In the genomic region with DNA sequence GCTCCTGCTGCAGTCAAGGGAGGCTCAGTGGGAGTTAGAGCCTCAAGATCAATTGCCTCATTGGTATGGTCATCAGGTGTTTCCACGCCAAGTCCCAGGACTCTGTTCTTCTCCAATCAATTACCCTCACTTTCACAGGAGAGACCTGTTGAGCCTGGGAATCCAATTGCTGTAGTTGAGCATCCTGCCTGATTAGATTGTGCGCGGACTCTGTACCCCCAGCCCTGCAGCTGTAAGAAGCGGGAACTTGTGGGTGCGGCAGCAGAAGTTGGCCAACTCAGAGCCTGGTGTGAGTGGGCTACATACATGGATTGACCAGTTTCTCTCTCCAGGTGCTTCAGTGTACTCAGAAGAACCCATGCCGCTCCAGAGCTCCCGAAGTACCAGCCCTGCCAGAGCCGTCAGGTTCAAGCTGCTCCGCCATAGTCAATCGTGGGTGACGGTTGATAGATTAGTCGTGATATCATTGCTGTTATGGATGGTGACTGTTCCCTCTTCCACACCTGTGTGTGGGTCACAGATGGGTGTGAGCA, we compare ENCODE assay signal across 22 mouse cellular contexts.
"Had no signal": no experiment of that assay in that cellular context is flagged by ENCODE, and none has a peak within 500 bp of the region (broad histone marks: within the 10 kb centered on the region; RNA-seq: fewer than 3 reads in every experiment).

No protein-coding gene starts in this region.

- H3K27ac ChIP-seq: kidney, embryonic 15.5 days; left cerebral cortex, adult 2 months; limb, embryonic 12.5 days; limb, embryonic 15.5 days; liver, embryonic 13.5 days; midbrain, embryonic 12.5 days; midbrain, embryonic 15.5 days; neural tube, embryonic 12.5 days; neural tube, embryonic 15.5 days had no signal

- H3K36me3 ChIP-seq: kidney, embryonic 15.5 days; limb, embryonic 12.5 days; limb, embryonic 15.5 days; liver, embryonic 13.5 days; midbrain, embryonic 12.5 days; midbrain, embryonic 15.5 days; neural tube, embryonic 12.5 days; neural tube, embryonic 15.5 days had no signal

- H3K9ac ChIP-seq: kidney, embryonic 15.5 days; limb, embryonic 12.5 days; limb, embryonic 15.5 days; liver, embryonic 13.5 days; midbrain, embryonic 12.5 days; midbrain, embryonic 15.5 days; neural tube, embryonic 12.5 days; neural tube, embryonic 15.5 days had no signal

- DNase-seq: kidney, adult 11 months; kidney, adult 8-10 months; kidney, postnatal 10 days; kidney, postnatal 36 days; layer of hippocampus, postnatal 36 days; left cerebral cortex, postnatal 4 days; liver, embryonic 13.5 days; lung, adult 2 months; lung, postnatal 14 days; right cerebral cortex, adult 18-20 months; right cerebral cortex, postnatal 14 days; right cerebral cortex, postnatal 4 days; thymus, postnatal 25 days had no signal

- ATAC-seq: midbrain, embryonic 15.5 days had no signal

- H3K27me3 ChIP-seq: midbrain, embryonic 15.5 days; neural tube, embryonic 12.5 days had no signal

- H3K4me1 ChIP-seq: liver, embryonic 13.5 days had no signal

- H3K9me3 ChIP-seq: kidney, embryonic 15.5 days; limb, embryonic 12.5 days; limb, embryonic 15.5 days; liver, embryonic 13.5 days; midbrain, embryonic 12.5 days; midbrain, embryonic 15.5 days; neural tube, embryonic 12.5 days; neural tube, embryonic 15.5 days had no signal

- H3K4me2 ChIP-seq: kidney, embryonic 15.5 days; limb, embryonic 12.5 days; limb, embryonic 15.5 days; liver, embryonic 13.5 days; midbrain, embryonic 12.5 days; midbrain, embryonic 15.5 days; neural tube, embryonic 12.5 days; neural tube, embryonic 15.5 days had no signal

- H3K4me3 ChIP-seq: kidney, embryonic 15.5 days; left cerebral cortex, adult 2 months; limb, embryonic 12.5 days; limb, embryonic 15.5 days; liver, embryonic 13.5 days; midbrain, embryonic 12.5 days; midbrain, embryonic 15.5 days; myocyte; neural tube, embryonic 12.5 days; neural tube, embryonic 15.5 days had no signal
